Mouse (Mus musculus) forebrain, postnatal 0 days (tissue): ENCODE measurements around the gene Tomm7. TPM values are rescaled to one million over a fixed set of nuclear protein-coding genes. Genes with fewer than 3 reads are reported as not detected.

Experiments
- ATAC-seq: fragments of 200-750 bp; cut with Nextera tagmentation; 2 replicates; pipeline ENCODE4 v1.8.0; 2017; ENCODE audit warnings: mild to moderate bottlenecking, moderate library complexity
- DNase-seq: peaks from one replicate; pipeline ENCODE4 v3.0.0-alpha.2; 2015
- H3K27ac ChIP-seq: fragments of 300-500 bp; sonication (generic); 2 replicates; pipeline ENCODE4 v1.5.1; 2014; ENCODE audit warnings: low read depth, mild to moderate bottlenecking, antibody characterized with exemption, low read length, moderate library complexity, mixed read lengths
- H3K27me3 ChIP-seq: fragments of 300-500 bp; sonication (generic); 2 replicates; pipeline ENCODE4 v1.6.1; 2014; ENCODE audit warnings: mild to moderate bottlenecking, low read length, mixed read lengths; ENCODE audit not compliant: insufficient read depth
- H3K36me3 ChIP-seq: fragments of 300-500 bp; sonication (generic); 2 replicates; pipeline ENCODE4 v1.6.1; 2014; ENCODE audit warnings: mild to moderate bottlenecking, moderate library complexity; ENCODE audit not compliant: insufficient read depth
- H3K4me1 ChIP-seq: fragments of 300-500 bp; sonication (generic); 2 replicates; pipeline ENCODE4 v1.6.1; 2014; ENCODE audit warnings: antibody characterized with exemption; ENCODE audit not compliant: insufficient read depth
- H3K4me2 ChIP-seq: fragments of 300-500 bp; sonication (generic); 2 replicates; pipeline ENCODE4 v1.6.1; 2014; ENCODE audit warnings: low read depth, mild to moderate bottlenecking, moderate library complexity
- H3K4me3 ChIP-seq: fragments of 300-500 bp; sonication (generic); 2 replicates; pipeline ENCODE4 v1.5.1; 2014; ENCODE audit warnings: low read depth, low read length, mixed read lengths
- H3K9ac ChIP-seq: fragments of 300-500 bp; sonication (generic); 2 replicates; pipeline ENCODE4 v1.6.1; 2014; ENCODE audit warnings: mild to moderate bottlenecking
- H3K9me3 ChIP-seq: fragments of 300-500 bp; sonication (generic); 2 replicates; pipeline ENCODE4 v1.6.1; 2016; ENCODE audit warnings: low read length
- CTCF ChIP-seq: sonication (generic); IDR thresholded peaks from 2 replicates; pipeline ENCODE4 v1.5.1; 2016; ENCODE audit warnings: antibody characterized with exemption, control low read depth, low read depth
- WGBS: fragments of 180-500 bp; shearing (Covaris S2); extraction: QIAGEN DNeasy Blood & Tissue Kit; methylation state at CpG from one replicate; pipeline ENCODE4 v1.1.7; 2014; 5-methylcytosine and 5-hydroxymethylcytosine counted together
- polyA plus RNA-seq: library from polyadenylated mRNA; unstranded; fragments of >200 nt; fragmentation: Nextera tagmentation; extraction: Ambion mirVana; gene quantifications from 2 replicates; pipeline ENCODE4 v1.2.1, GENCODE M21; 2015
- total RNA-seq: library from RNA; depleted of rRNA; stranded (reverse); fragments of >200 nt; gene quantifications from 2 replicates; pipeline ENCODE4 v1.2.3, GENCODE M21; 2014; rRNA removed

Tomm7 gene
- total and polyA plus RNA-seq, 2 experiments from 2014 or later, result 26.3 to 83.3 TPM

- H3K36me3 ChIP-seq, result peaks cover 2% of the 10 kb centered on the region; the same call in 1 of the 2 replicates
- no peak overlapping the region for H3K4me2 ChIP-seq
- no peak for TF ChIP-seq CTCF
- no peak overlapping the region for H3K4me3 ChIP-seq
- H3K9me3 ChIP-seq, result no peaks in the 10 kb centered on the region
- no peaks in the 10 kb centered on the region for H3K27me3 ChIP-seq
- no peak overlapping the region for H3K9ac ChIP-seq
- no peak for ATAC-seq
- WGBS, result 92% methylated on average over 4 of the region's 4 CpGs
- H3K4me1 ChIP-seq, result peaks cover 3% of the 10 kb centered on the region; the same call in 1 of the 2 replicates
- H3K27ac ChIP-seq, result no peak overlapping the region
- DNase-seq, result no peak
Measured at GRCm38 (mm10) chr5:23789078-23789612, 54.8 kb downstream of the Tomm7 start.

Other genes starting within 250 kb of the Tomm7 start
- 77.5 and 88.8 TPM in 2 replicates for gene Srpk2, start 159.5 kb downstream of the Tomm7 start, total RNA-seq
- 116 and 144 TPM in 2 replicates for gene Srpk2, start 159.5 kb downstream of the Tomm7 start, polyA plus RNA-seq
- 18.9 and 22.5 TPM in 2 replicates for gene Pus7, start 60.5 kb downstream of the Tomm7 start, total RNA-seq
- 10.0 and 15.5 TPM in 2 replicates for gene Pus7, start 60.5 kb downstream of the Tomm7 start, polyA plus RNA-seq
- 24.0 and 33.3 TPM in 2 replicates for gene Rint1, start 56.5 kb downstream of the Tomm7 start, total RNA-seq
- 14.1 and 18.7 TPM in 2 replicates for gene Rint1, start 56.5 kb downstream of the Tomm7 start, polyA plus RNA-seq
- 43.3 and 44.0 TPM in 2 replicates for gene Fam126a, start 186.5 kb upstream of the Tomm7 start, total RNA-seq
- gene Fam126a, start 186.5 kb upstream of the Tomm7 start, polyA plus RNA-seq, result 19.2 and 25.4 TPM in 2 replicates